Mouse (Mus musculus) testis, postnatal 14 days (tissue): ENCODE measurements around the gene Ctdsp2.

Experiments
- DNase-seq: peaks from one replicate; pipeline ENCODE4 v3.0.0; 2021; ENCODE audit warnings: low spot score

The Ctdsp2 gene

GRCm38 (mm10) chr10:127042468-127043115 lies 64.1 kb downstream of the Ctdsp2 start:
- DNase-seq, result no peak

GRCm38 (mm10) chr10:127043187-127043586 lies 64.7 kb downstream of the Ctdsp2 start:
- DNase-seq, result no peak

GRCm38 (mm10) chr10:127047954-127048353 lies 69.4 kb downstream of the Ctdsp2 start, which contains the start of gene Cyp27b1:
Cyp27b1 (plus strand) TSS chr10:127048250.
- no peak for DNase-seq

- no peak for DNase-seq
These were observed 70.3 kb downstream of the Ctdsp2 start for GRCm38 (mm10) chr10:127048608-127049394.
